In the genomic region with DNA sequence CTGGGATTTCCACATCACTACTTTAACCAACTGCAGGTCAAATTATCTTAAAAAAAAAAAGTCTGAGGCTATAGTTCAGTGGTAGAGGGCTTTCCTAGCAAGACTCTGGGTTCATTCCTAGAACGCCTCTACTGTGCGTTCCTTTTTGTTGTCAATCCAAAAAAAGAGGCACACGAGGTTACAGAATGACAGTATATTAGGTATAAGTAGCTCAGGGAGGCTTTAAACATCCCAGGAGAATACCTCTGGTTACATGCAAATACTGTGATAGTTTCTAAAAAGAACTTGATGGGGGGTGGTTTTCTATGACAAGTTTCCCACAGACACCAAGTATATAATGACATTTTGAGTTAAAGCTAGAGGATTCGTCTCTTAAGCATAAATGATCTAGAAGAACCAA, we compare ENCODE assay signal across 18 mouse cellular contexts. TPM values are rescaled to one million over a fixed set of nuclear protein-coding genes. Genes with fewer than 3 reads are reported as not detected.
DNase-seq lines count a peak whose midpoint lies in the region; TF ChIP-seq lines count a peak whose summit lies in the region.
"Had no signal": no experiment of that assay in that cellular context is flagged by ENCODE, and none has a peak within 500 bp of the region (broad histone marks: within the 10 kb centered on the region; RNA-seq: fewer than 3 reads in every experiment).

No protein-coding gene starts in this region.

- peaks cover 13 to 20% of the 10 kb centered on the region in 2 experiments for H3K4me1 ChIP-seq in CH12.LX (ENCODE audit: control insufficient read depth in 1 of 2, insufficient read depth in 2 of 2)

- no peak for TF ChIP-seq POLR2A in CH12.LX (IDR thresholded peaks at IDR 0.05; ENCODE audit: low read depth, low read length)

- DNase-seq in CH12.LX (ENCODE audit: extremely low read depth), result peak; percentile 63
- no peak for DNase-seq in kidney, postnatal 36 days
- DNase-seq: adrenal gland, adult 2 months; adrenal gland, adult 8-10 months; adrenal gland, postnatal 10 days; adrenal gland, postnatal 14 days; adrenal gland, postnatal 25 days; adrenal gland, postnatal 36 days; B cell, adult 2 months; cerebellum, adult 11 months; cerebellum, adult 11-12 months; cerebellum, adult 18-20 months; cerebellum, adult 2 months; cerebellum, adult 8-10 months had no signal

- TF ChIP-seq CTCF in CH12.LX (conservative IDR thresholded peaks at IDR 0.05 in 1 of 2, IDR thresholded peaks at IDR 0.05 in 1 of 2; ENCODE audit: low read depth in 2 of 2, low read length in 2 of 2), result no peak

- no peak overlapping the region for H3K9ac ChIP-seq in CH12.LX (ENCODE audit: insufficient read depth, low read depth)

- in situ Hi-C loops in CH12.LX (cut with MboI; ENCODE audit: low pct_ligation_motif_present, low pct_unique_long_range_greater_than_20kb, low sequenced_read_pairs), result no loop called here

- no peaks in the 10 kb centered on the region for H3K36me3 ChIP-seq in CH12.LX (replicated peaks in 1 of 2; ENCODE audit: control insufficient read depth in 1 of 2, insufficient read depth in 1 of 2, low read length in 1 of 2)
- H3K36me3 ChIP-seq: G1E had no signal

- peaks cover 5% of the 10 kb centered on the region for H3K27me3 ChIP-seq in CH12.LX (replicated peaks)
- H3K27me3 ChIP-seq: Patski had no signal

- H3K4me3 ChIP-seq in CH12.LX (replicated peaks in 1 of 3; ENCODE audit: low read depth in 2 of 3, low read length in 2 of 3, poor library complexity in 1 of 3), result no peak overlapping the region

- no peak overlapping the region for H3K27ac ChIP-seq in CH12.LX (ENCODE audit: insufficient read depth, low read depth)

- H3K9me3 ChIP-seq in CH12.LX (replicated peaks; ENCODE audit: low read length), result peaks cover 3% of the 10 kb centered on the region
- H3K9me3 ChIP-seq: G1E had no signal

- dilution Hi-C loops in CH12.LX (cut with MboI; ENCODE audit: extremely low pct_ligation_motif_present, extremely low pct_unique_long_range_greater_than_20kb, low sequenced_read_pairs), result no loop called here

- H3K4me2 ChIP-seq in CH12.LX (ENCODE audit: insufficient read depth, low read depth, poor library complexity, severe bottlenecking), result peak overlapping the region; percentile 54

- TF ChIP-seq RAD21 in CH12.LX (IDR thresholded peaks at IDR 0.05; ENCODE audit: low read depth, low read length), result no peak

- H3K79me2 ChIP-seq in CH12.LX (replicated peaks; ENCODE audit: control insufficient read depth, extremely low read depth, insufficient read depth, poor library complexity, severe bottlenecking), result no peaks in the 10 kb centered on the region; the same call in 1 of the 2 replicates

- TF ChIP-seq EP300 in CH12.LX (IDR thresholded peaks at IDR 0.05; ENCODE audit: low read length), result peak; percentile 79

TF ChIP-seq in CH12.LX, 34 proteins besides CTCF, POLR2A, EP300 and RAD21:
- TF ChIP-seq JUND (conservative IDR thresholded peaks at IDR 0.05; ENCODE audit: low read depth, low read length) (no peak), MAFK (IDR thresholded peaks at IDR 0.05; ENCODE audit: insufficient replicate concordance, low read length) (peak; percentile 51), CHD2 (IDR thresholded peaks at IDR 0.05; ENCODE audit: low read length) (peak; percentile 34; the same call in 1 of the 2 replicates), ZNF384 (IDR thresholded peaks at IDR 0.05; ENCODE audit: low read depth, low read length) (no peak), IRF4 (IDR thresholded peaks at IDR 0.05; ENCODE audit: low read depth, low read length) (peak; percentile 85), ETS1 (conservative IDR thresholded peaks at IDR 0.05; ENCODE audit: low read depth, low read length) (peak; percentile 85), BHLHE40 (IDR thresholded peaks at IDR 0.05; ENCODE audit: low read depth, low read length) (peak; percentile 85), PAX5 (IDR thresholded peaks at IDR 0.05; ENCODE audit: low read length) (no peak), HCFC1 (IDR thresholded peaks at IDR 0.05; ENCODE audit: low read depth, low read length) (no peak), KAT2A (IDR thresholded peaks at IDR 0.05; ENCODE audit: insufficient replicate concordance, low read length) (0 out of 2 replicates have a peak, but pooled peaks have one; percentile 24), CHD1 (IDR thresholded peaks at IDR 0.05; ENCODE audit: low read depth, low read length) (no peak), MXI1 (IDR thresholded peaks at IDR 0.05; ENCODE audit: low read depth, low read length) (peak; percentile 51; the same call in 1 of the 2 replicates), ELF1 (IDR thresholded peaks at IDR 0.05; ENCODE audit: low read depth, low read length) (no peak; the same call in 1 of the 2 replicates), TCF12 (IDR thresholded peaks at IDR 0.05; ENCODE audit: low read depth, low read length) (0 out of 2 replicates have a peak, but pooled peaks have one; percentile 38), SIN3A (IDR thresholded peaks at IDR 0.05; ENCODE audit: low read length) (peak; percentile 78), NELFE (IDR thresholded peaks at IDR 0.05; ENCODE audit: low read depth, low read length) (no peak), MEF2A (IDR thresholded peaks at IDR 0.05; ENCODE audit: borderline replicate concordance, low read depth, low read length) (peak; percentile 94), MYC (IDR thresholded peaks at IDR 0.05; ENCODE audit: low read depth, low read length) (peak; percentile 60; the same call in 1 of the 2 replicates)
TF ChIP-seq in CH12.LX: peak in this region for 11.

RNA-seq across cellular contexts. Expression of a gene that starts 3.6 kb away (rescaled TPM):
- 1.6 and 1.7 TPM in 2 replicates for total RNA-seq in CH12.LX (2012; rRNA removed)
- total RNA-seq in CH12.LX (2014; rRNA removed), result 0.08 and 0.16 TPM in 2 replicates
- polyA plus RNA-seq in CH12.LX (2012; ENCODE audit: insufficient read length, low read depth), result 0.10 and 0.17 TPM in 2 replicates
- total RNA-seq: MEL had no signal
- polyA plus RNA-seq: activated CD4-positive, CD25-positive, alpha-beta regulatory T cell, adult 4 months; G1E had no signal

RNA-seq across cellular contexts. Expression of a gene that starts 18.0 kb away (rescaled TPM):
- total RNA-seq in CH12.LX (2012; rRNA removed), result 16.2 and 18.6 TPM in 2 replicates
- total RNA-seq in CH12.LX (2014; rRNA removed), result 14.2 and 18.1 TPM in 2 replicates
- polyA plus RNA-seq in CH12.LX (2012; ENCODE audit: insufficient read length, low read depth), result 10.4 and 11.7 TPM in 2 replicates
- total RNA-seq: MEL had no signal
- polyA plus RNA-seq: G1E had no signal

RNA-seq across cellular contexts. Expression of a gene that starts 48.0 kb away (rescaled TPM):
- 40.5 and 41.1 TPM in 2 replicates for total RNA-seq in CH12.LX (2012; rRNA removed)
- 71.0 and 77.1 TPM in 2 replicates for total RNA-seq in CH12.LX (2014; rRNA removed)
- 52.0 and 59.0 TPM in 2 replicates for polyA plus RNA-seq in CH12.LX (2012; ENCODE audit: insufficient read length, low read depth)
